Mouse (Mus musculus): ENCODE results near the gene Grid1. TPM values are rescaled to one million over a fixed set of nuclear protein-coding genes. Genes with fewer than 3 reads are reported as not detected.

Grid1 gene
- polyA plus RNA-seq, 1 experiment from 2014 or later = 0.25 TPM

DNA sequence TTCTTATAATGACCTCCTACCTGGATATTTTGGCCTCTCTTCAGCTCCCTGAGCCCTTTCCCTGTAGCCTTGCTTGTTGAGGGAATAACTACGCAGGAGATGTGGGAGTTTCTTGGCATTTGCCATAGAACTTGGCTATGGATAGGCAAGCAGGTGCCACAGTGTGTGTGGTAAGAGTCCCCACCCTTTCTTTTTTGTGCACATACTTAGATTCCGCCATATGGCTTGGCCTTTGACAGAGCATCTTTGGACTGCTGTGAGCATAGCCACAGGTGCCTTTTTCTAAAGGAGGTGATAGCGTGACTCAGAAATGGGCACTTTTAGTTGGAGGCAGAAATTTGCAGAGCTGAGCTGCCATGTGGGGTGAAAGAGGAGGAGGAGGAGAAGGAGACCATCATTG is 64.7 kb downstream of the Grid1 start:
- WGBS = 85% methylated on average over 3 of the region's 3 CpGs
- no peak overlapping the region for H3K4me2 ChIP-seq
- ATAC-seq (replicated peaks; ENCODE audit: low FRiP score) = no peak
- H3K36me3 ChIP-seq (ENCODE audit: control insufficient read depth, insufficient read depth, low read length) = no peaks in the 10 kb centered on the region
- no peak overlapping the region for H3K4me3 ChIP-seq (ENCODE audit: low read depth, low read length)
- H3K9me3 ChIP-seq (ENCODE audit: control insufficient read depth, low read length) = no peaks in the 10 kb centered on the region
- no peaks in the 10 kb centered on the region for H3K27me3 ChIP-seq (replicated peaks; ENCODE audit: control insufficient read depth, insufficient read depth, low read length)
- no peak for DNase-seq (ENCODE audit: low spot score)
- no peak overlapping the region for H3K27ac ChIP-seq (ENCODE audit: low read depth, low read length)
- H3K4me1 ChIP-seq (replicated peaks; ENCODE audit: control insufficient read depth, insufficient read depth, low read length) = no peaks in the 10 kb centered on the region
- no peak overlapping the region for H3K9ac ChIP-seq (ENCODE audit: low read depth, low read length)

- H3K9ac ChIP-seq (ENCODE audit: low read depth, low read length) = no peak overlapping the region
- DNase-seq (ENCODE audit: low spot score) = peak; percentile 34
- H3K36me3 ChIP-seq (ENCODE audit: control insufficient read depth, insufficient read depth, low read length) = no peaks in the 10 kb centered on the region
- no peaks in the 10 kb centered on the region for H3K4me1 ChIP-seq (replicated peaks; ENCODE audit: control insufficient read depth, insufficient read depth, low read length)
- H3K4me2 ChIP-seq = no peak overlapping the region
- H3K4me3 ChIP-seq (ENCODE audit: low read depth, low read length) = no peak overlapping the region
- 0 out of 2 replicates have a peak, but pooled peaks have one; percentile 20 for ATAC-seq (replicated peaks; ENCODE audit: low FRiP score)
- H3K27me3 ChIP-seq (replicated peaks; ENCODE audit: control insufficient read depth, insufficient read depth, low read length) = peaks cover 3% of the 10 kb centered on the region
- H3K9me3 ChIP-seq (ENCODE audit: control insufficient read depth, low read length) = no peaks in the 10 kb centered on the region
- H3K27ac ChIP-seq (ENCODE audit: low read depth, low read length) = no peak overlapping the region
- 7% methylated on average over 6 of the region's 6 CpGs for WGBS
Measured at GRCm38 (mm10) chr14:34891769-34892532, 72.0 kb downstream of the Grid1 start.

- WGBS = 8% methylated on average over 33 of the region's 33 CpGs
- Histone ChIP-seq H3K4me2 (peak overlapping the region; percentile 52), H3K4me1 (replicated peaks; ENCODE audit: control insufficient read depth, insufficient read depth, low read length) (no peaks in the 10 kb centered on the region), H3K36me3 (ENCODE audit: control insufficient read depth, insufficient read depth, low read length) (no peaks in the 10 kb centered on the region), H3K9ac (ENCODE audit: low read depth, low read length) (no peak overlapping the region), H3K9me3 (ENCODE audit: control insufficient read depth, low read length) (no peaks in the 10 kb centered on the region), H3K27ac (ENCODE audit: low read depth, low read length) (no peak overlapping the region), H3K27me3 (replicated peaks; ENCODE audit: control insufficient read depth, insufficient read depth, low read length) (peaks cover 3% of the 10 kb centered on the region), H3K4me3 (ENCODE audit: low read depth, low read length) (no peak overlapping the region)
- ATAC-seq (replicated peaks; ENCODE audit: low FRiP score) (0 out of 2 replicates have a peak, but pooled peaks have one; percentile 26), DNase-seq (ENCODE audit: low spot score) (peak; percentile 46)
Measured at GRCm38 (mm10) chr14:34896253-34896982, 76.5 kb downstream of the Grid1 start.

DNA sequence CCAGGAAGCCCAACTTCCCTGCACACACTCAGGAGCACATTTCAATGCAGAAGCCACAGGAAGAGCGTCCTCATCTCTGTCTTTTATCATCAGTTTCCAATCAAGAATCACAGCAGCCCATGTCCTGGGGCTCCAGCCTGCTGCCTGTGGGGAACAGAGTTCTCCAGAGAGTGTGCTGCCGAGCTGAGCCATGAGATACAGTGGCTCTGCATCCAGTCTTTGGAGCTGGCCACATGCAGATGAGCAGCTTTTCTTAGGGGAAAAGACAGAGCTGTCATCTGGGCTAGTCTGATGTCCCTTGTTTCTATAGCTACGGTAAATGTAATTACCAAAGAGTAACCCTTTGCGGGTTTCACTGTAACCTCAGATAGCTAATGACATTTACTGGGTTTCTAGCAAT is 83.9 kb downstream of the Grid1 start:
- ATAC-seq (replicated peaks; ENCODE audit: low FRiP score) (no peak), DNase-seq (ENCODE audit: low spot score) (no peak)
- H3K36me3 ChIP-seq (ENCODE audit: control insufficient read depth, insufficient read depth, low read length) = no peaks in the 10 kb centered on the region
- no peak overlapping the region for H3K9ac ChIP-seq (ENCODE audit: low read depth, low read length)
- H3K4me3 ChIP-seq (ENCODE audit: low read depth, low read length) = no peak overlapping the region
- 61% methylated on average over 4 of the region's 4 CpGs for WGBS
- H3K4me1 ChIP-seq (replicated peaks; ENCODE audit: control insufficient read depth, insufficient read depth, low read length) = no peaks in the 10 kb centered on the region
- H3K9me3 ChIP-seq (ENCODE audit: control insufficient read depth, low read length) = no peaks in the 10 kb centered on the region
- no peak overlapping the region for H3K27ac ChIP-seq (ENCODE audit: low read depth, low read length)
- H3K27me3 ChIP-seq (replicated peaks; ENCODE audit: control insufficient read depth, insufficient read depth, low read length) = no peaks in the 10 kb centered on the region
- no peak overlapping the region for H3K4me2 ChIP-seq

DNA sequence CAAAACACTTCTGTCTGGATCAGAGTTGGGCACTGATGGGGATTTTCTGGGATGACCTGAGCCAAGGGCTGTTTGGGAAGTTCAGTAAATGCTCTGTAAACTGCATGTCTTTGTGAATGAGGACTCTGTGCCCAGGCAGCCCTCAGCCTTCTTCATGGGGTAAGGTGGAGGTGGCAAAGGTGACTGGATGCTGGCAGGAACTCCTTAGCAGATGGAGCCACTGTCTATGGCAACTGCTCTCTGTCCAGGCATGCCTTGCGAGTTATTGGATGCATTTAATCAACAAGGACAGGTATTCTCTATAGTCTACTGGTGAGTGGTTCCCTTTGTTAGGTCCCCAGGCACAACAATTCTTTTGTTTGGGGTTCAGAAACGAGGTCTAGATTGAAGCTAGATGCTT is 85.8 kb downstream of the Grid1 start:
- H3K27me3 ChIP-seq (replicated peaks; ENCODE audit: control insufficient read depth, insufficient read depth, low read length) = no peaks in the 10 kb centered on the region
- ATAC-seq (replicated peaks; ENCODE audit: low FRiP score) = no peak
- no peak overlapping the region for H3K4me2 ChIP-seq
- no peak overlapping the region for H3K9ac ChIP-seq (ENCODE audit: low read depth, low read length)
- H3K4me3 ChIP-seq (ENCODE audit: low read depth, low read length) = no peak overlapping the region
- DNase-seq (ENCODE audit: low spot score) = no peak
- no peaks in the 10 kb centered on the region for H3K9me3 ChIP-seq (ENCODE audit: control insufficient read depth, low read length)
- no peaks in the 10 kb centered on the region for H3K36me3 ChIP-seq (ENCODE audit: control insufficient read depth, insufficient read depth, low read length)
- no peak overlapping the region for H3K27ac ChIP-seq (ENCODE audit: low read depth, low read length)
- H3K4me1 ChIP-seq (replicated peaks; ENCODE audit: control insufficient read depth, insufficient read depth, low read length) = no peaks in the 10 kb centered on the region
- WGBS = 48% methylated on average over 2 of the region's 2 CpGs

DNA sequence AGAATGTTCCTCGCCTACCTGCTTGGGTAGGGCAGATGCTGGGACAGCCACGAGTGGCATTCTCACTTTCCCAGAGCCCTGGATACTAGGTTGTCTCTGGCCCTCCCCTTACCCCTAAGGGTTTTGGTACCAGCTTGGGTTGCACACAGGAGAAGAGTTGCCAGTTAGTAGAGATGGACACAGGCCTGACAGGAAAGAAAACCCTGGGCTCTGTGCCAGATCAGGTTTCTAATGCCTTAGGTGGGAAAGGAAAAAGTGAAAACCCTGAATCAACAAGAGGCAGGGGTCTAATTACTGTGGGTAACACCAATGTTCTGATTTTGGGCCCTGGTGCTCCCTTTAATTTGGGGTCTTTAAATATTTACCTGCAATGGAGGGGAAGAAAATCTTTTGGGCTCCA is 88.5 kb downstream of the Grid1 start:
- H3K4me2 ChIP-seq = no peak overlapping the region
- ATAC-seq (replicated peaks; ENCODE audit: low FRiP score) = no peak
- H3K4me1 ChIP-seq (replicated peaks; ENCODE audit: control insufficient read depth, insufficient read depth, low read length) = no peaks in the 10 kb centered on the region
- H3K9me3 ChIP-seq (ENCODE audit: control insufficient read depth, low read length) = no peaks in the 10 kb centered on the region
- no peak overlapping the region for H3K4me3 ChIP-seq (ENCODE audit: low read depth, low read length)
- whole genome bisulfite sequencing = 80% methylated on average over 2 of the region's 2 CpGs
- no peak overlapping the region for H3K9ac ChIP-seq (ENCODE audit: low read depth, low read length)
- no peaks in the 10 kb centered on the region for H3K36me3 ChIP-seq (ENCODE audit: control insufficient read depth, insufficient read depth, low read length)
- no peak overlapping the region for H3K27ac ChIP-seq (ENCODE audit: low read depth, low read length)
- DNase-seq (ENCODE audit: low spot score) = no peak
- no peaks in the 10 kb centered on the region for H3K27me3 ChIP-seq (replicated peaks; ENCODE audit: control insufficient read depth, insufficient read depth, low read length)

GRCm38 (mm10) chr14:34908804-34909203 is 88.9 kb downstream of the Grid1 start:
- ATAC-seq (replicated peaks; ENCODE audit: low FRiP score) (no peak), DNase-seq (ENCODE audit: low spot score) (no peak)
- Histone ChIP-seq H3K27me3 (replicated peaks; ENCODE audit: control insufficient read depth, insufficient read depth, low read length) (no peaks in the 10 kb centered on the region), H3K4me2 (no peak overlapping the region), H3K9me3 (ENCODE audit: control insufficient read depth, low read length) (no peaks in the 10 kb centered on the region), H3K4me3 (ENCODE audit: low read depth, low read length) (no peak overlapping the region), H3K27ac (ENCODE audit: low read depth, low read length) (no peak overlapping the region), H3K9ac (ENCODE audit: low read depth, low read length) (no peak overlapping the region), H3K36me3 (ENCODE audit: control insufficient read depth, insufficient read depth, low read length) (no peaks in the 10 kb centered on the region), H3K4me1 (replicated peaks; ENCODE audit: control insufficient read depth, insufficient read depth, low read length) (no peaks in the 10 kb centered on the region)
- WGBS = 52% methylated on average over 4 of the region's 4 CpGs

GRCm38 (mm10) chr14:34916315-34916714 is 96.4 kb downstream of the Grid1 start:
- no peak for DNase-seq (ENCODE audit: low spot score)
- Histone ChIP-seq H3K4me3 (ENCODE audit: low read depth, low read length) (no peak overlapping the region), H3K27ac (ENCODE audit: low read depth, low read length) (no peak overlapping the region), H3K4me1 (replicated peaks; ENCODE audit: control insufficient read depth, insufficient read depth, low read length) (no peaks in the 10 kb centered on the region), H3K27me3 (replicated peaks; ENCODE audit: control insufficient read depth, insufficient read depth, low read length) (no peaks in the 10 kb centered on the region), H3K9me3 (ENCODE audit: control insufficient read depth, low read length) (no peaks in the 10 kb centered on the region), H3K36me3 (ENCODE audit: control insufficient read depth, insufficient read depth, low read length) (no peaks in the 10 kb centered on the region), H3K4me2 (no peak overlapping the region), H3K9ac (ENCODE audit: low read depth, low read length) (no peak overlapping the region)
- 83% methylated on average over 6 of the region's 6 CpGs for WGBS
- ATAC-seq (replicated peaks; ENCODE audit: low FRiP score) = no peak

DNA sequence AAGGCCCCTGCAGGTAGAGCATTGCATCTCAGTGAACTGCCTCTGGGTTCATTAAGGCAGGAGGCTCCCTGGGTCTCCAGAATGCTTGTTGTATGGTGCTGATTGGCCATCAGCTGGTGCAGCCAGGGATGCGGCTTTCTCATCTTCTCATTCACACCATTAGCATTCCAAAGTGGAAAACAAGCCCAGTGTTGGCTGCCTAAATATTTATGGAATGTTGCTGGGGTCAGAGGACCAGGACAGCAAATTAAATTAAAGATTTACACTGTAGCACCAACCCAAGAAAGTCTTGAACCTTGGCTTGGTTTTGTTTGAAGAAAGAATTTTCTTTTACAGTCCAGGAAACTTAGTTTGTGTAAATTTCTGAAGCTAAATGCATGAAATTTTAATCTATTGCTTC is 97.2 kb downstream of the Grid1 start:
- no peak overlapping the region for H3K4me3 ChIP-seq (ENCODE audit: low read depth, low read length)
- DNase-seq (ENCODE audit: low spot score) (no peak), ATAC-seq (replicated peaks; ENCODE audit: low FRiP score) (no peak)
- 58% methylated on average over 1 of the region's 1 CpGs for WGBS
- no peaks in the 10 kb centered on the region for H3K9me3 ChIP-seq (ENCODE audit: control insufficient read depth, low read length)
- no peak overlapping the region for H3K27ac ChIP-seq (ENCODE audit: low read depth, low read length)
- H3K27me3 ChIP-seq (replicated peaks; ENCODE audit: control insufficient read depth, insufficient read depth, low read length) = no peaks in the 10 kb centered on the region
- no peak overlapping the region for H3K4me2 ChIP-seq
- H3K36me3 ChIP-seq (ENCODE audit: control insufficient read depth, insufficient read depth, low read length) = no peaks in the 10 kb centered on the region
- H3K4me1 ChIP-seq (replicated peaks; ENCODE audit: control insufficient read depth, insufficient read depth, low read length) = no peaks in the 10 kb centered on the region
- no peak overlapping the region for H3K9ac ChIP-seq (ENCODE audit: low read depth, low read length)
